Mouse (Mus musculus) kidney, adult 2 months (tissue): ENCODE data around the gene Bglap3. TPM values are rescaled to one million over a fixed set of nuclear protein-coding genes. Genes with fewer than 3 reads are reported as not detected.

ENCODE experiments used
- DNase-seq: peaks from one replicate; pipeline ENCODE4 v3.0.0; 2021
- H3K27ac ChIP-seq: fragments of 200-500 bp; 2 replicates; pipeline ENCODE4 v1.5.1; 2012; ENCODE audit warnings: low read depth, low read length, control low read depth, inconsistent platforms; ENCODE audit not compliant: insufficient read depth
- H3K27me3 ChIP-seq: fragments of 200-500 bp; replicated peaks from 2 replicates; pipeline ENCODE4 v1.6.1; 2012; ENCODE audit warnings: mild to moderate bottlenecking, moderate library complexity, low read length, inconsistent platforms; ENCODE audit not compliant: control insufficient read depth, insufficient read depth
- H3K36me3 ChIP-seq: fragments of 200-500 bp; 2 replicates; pipeline ENCODE4 v1.6.1; 2012; ENCODE audit warnings: mild to moderate bottlenecking, moderate library complexity, low read length, inconsistent platforms; ENCODE audit not compliant: control insufficient read depth, insufficient read depth
- H3K4me1 ChIP-seq: fragments of 200-500 bp; 2 replicates; pipeline ENCODE4 v1.6.1; 2011; ENCODE audit warnings: low read length; ENCODE audit not compliant: control insufficient read depth, insufficient read depth
- H3K4me3 ChIP-seq: fragments of 200-500 bp; 2 replicates; pipeline ENCODE4 v1.5.1; 2011; ENCODE audit warnings: mild to moderate bottlenecking, low read depth, low read length, control low read depth; ENCODE audit not compliant: insufficient read depth
- CTCF ChIP-seq: fragments of 200-500 bp; conservative IDR thresholded peaks from 2 replicates; pipeline ENCODE4 v1.5.1; 2011; ENCODE audit warnings: low read depth, mild to moderate bottlenecking, control low read depth, low read length, moderate library complexity, mixed read lengths; ENCODE audit not compliant: insufficient read depth, insufficient read length
- POLR2A ChIP-seq: fragments of 200-500 bp; IDR thresholded peaks from one replicate; pipeline ENCODE4 v1.6.1; 2011; ENCODE audit warnings: low read depth, low read length, control low read depth
- WGBS: fragments of 180-500 bp; shearing (Covaris S2); methylation state at CpG from one replicate; pipeline ENCODE4 v1.1.7; 2018; 5-methylcytosine and 5-hydroxymethylcytosine counted together
- polyA plus RNA-seq: library from polyadenylated mRNA; depleted of rRNA; stranded (reverse); fragments of >200 nt; gene quantifications from 2 replicates; pipeline ENCODE4 v1.2.3, GENCODE M21; 2012

The Bglap3 gene
- polyA plus RNA-seq, 1 experiment, result 3.2 TPM

- H3K27me3 ChIP-seq, result no peaks in the 10 kb centered on the region
- H3K4me3 ChIP-seq, result peak overlapping the region; percentile 33
- 20% methylated on average over 7 of the region's 7 CpGs for WGBS
- no peak for DNase-seq
- TF ChIP-seq CTCF (no peak), POLR2A (no peak)
- H3K4me1 ChIP-seq, result peaks cover 5% of the 10 kb centered on the region; the same call in 1 of the 2 replicates
- H3K36me3 ChIP-seq, result no peaks in the 10 kb centered on the region; the same call in 1 of the 2 replicates
- peak overlapping the region; percentile 88 for H3K27ac ChIP-seq
These were observed 38.1 kb upstream of the Bglap3 start for GRCm38 (mm10) chr3:88410645-88411031.

- TF ChIP-seq CTCF (0 out of 2 replicates have a peak, but pooled peaks have one; percentile 4), POLR2A (peak; percentile 86)
- DNase-seq, result peak; percentile 97
These were observed 37.5 kb upstream of the Bglap3 start, which contains the start of gene Pmf1 for GRCm38 (mm10) chr3:88409741-88410644. Gene Pmf1 (minus strand): TSS chr3:88410331.

DNA sequence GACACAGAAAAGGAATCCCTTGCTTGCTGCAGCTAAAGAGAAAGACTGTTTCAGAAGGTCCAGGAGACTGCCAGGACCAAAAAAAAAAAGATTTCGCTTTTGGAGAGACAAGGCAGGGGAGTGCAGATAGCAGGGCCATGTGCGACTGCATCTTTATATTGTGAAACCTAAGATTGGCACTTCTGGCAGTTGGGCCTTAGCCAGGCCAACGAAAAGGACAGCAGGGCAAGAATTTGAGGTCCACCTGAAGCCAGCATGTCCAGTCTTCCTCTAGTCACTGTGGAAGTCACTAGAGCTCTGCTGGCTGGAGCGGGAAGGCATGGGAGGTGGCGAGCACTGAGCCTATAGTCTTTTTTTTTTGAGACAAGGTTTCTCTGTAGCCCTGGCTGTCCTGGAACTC is 36.4 kb upstream of the Bglap3 start:
- H3K4me3 ChIP-seq, result no peak overlapping the region
- TF ChIP-seq POLR2A (no peak), CTCF (no peak)
- no peak overlapping the region for H3K27ac ChIP-seq
- WGBS, result 47% methylated on average over 5 of the region's 5 CpGs
- no peaks in the 10 kb centered on the region for H3K27me3 ChIP-seq
- peaks cover 5% of the 10 kb centered on the region; the same call in 1 of the 2 replicates for H3K4me1 ChIP-seq
- H3K36me3 ChIP-seq, result no peaks in the 10 kb centered on the region
- no peak for DNase-seq

More at GRCm38 (mm10) chr3:88409741-88410644, 37.5 kb upstream of the Bglap3 start, which contains the start of gene Pmf1:
- no peaks in the 10 kb centered on the region; the same call in 1 of the 2 replicates for H3K36me3 ChIP-seq
- WGBS, result under 1% methylated on average over 54 of the region's 54 CpGs
- peak within 1 kb of the TSS; percentile 88 for H3K4me3 ChIP-seq
- peak within 1 kb of the TSS; percentile 98 for H3K27ac ChIP-seq
- H3K4me1 ChIP-seq, result peaks cover 5% of the 10 kb centered on the region; the same call in 1 of the 2 replicates
- no peaks in the 10 kb centered on the region for H3K27me3 ChIP-seq

DNA sequence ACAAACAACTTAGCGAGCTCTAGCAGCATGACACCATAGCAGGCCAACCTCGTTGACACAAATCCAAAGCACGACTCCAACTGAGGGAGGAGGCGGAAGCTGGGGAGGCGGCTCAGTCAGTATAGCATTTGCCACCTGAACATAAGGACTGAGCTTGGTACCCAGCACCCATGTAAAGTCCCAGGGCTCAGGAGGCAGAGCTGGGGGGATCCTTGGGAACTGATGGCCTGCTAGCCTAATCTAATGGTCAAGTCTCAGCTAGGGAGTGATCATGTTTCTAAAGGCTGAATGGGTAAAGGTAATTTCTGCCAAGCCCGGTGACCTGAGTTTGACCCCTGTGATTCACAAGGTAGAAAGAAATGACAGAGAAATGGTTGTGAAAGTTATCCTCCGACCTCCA is 35.0 kb upstream of the Bglap3 start:
- 53% methylated on average over 7 of the region's 7 CpGs for WGBS
- Histone ChIP-seq H3K27ac (no peak overlapping the region), H3K36me3 (no peaks in the 10 kb centered on the region), H3K4me1 (peaks cover 5% of the 10 kb centered on the region; the same call in 1 of the 2 replicates), H3K27me3 (no peaks in the 10 kb centered on the region), H3K4me3 (no peak overlapping the region)
- DNase-seq, result no peak
- TF ChIP-seq POLR2A (no peak), CTCF (no peak)

- TF ChIP-seq CTCF (peak; percentile 96), POLR2A (no peak)
- H3K27ac ChIP-seq, result no peak overlapping the region
- no peaks in the 10 kb centered on the region for H3K27me3 ChIP-seq
- H3K36me3 ChIP-seq, result no peaks in the 10 kb centered on the region
- H3K4me1 ChIP-seq, result peaks cover 5% of the 10 kb centered on the region; the same call in 1 of the 2 replicates
- peak; percentile 78 for DNase-seq
- no peak overlapping the region for H3K4me3 ChIP-seq
- WGBS, result 1% methylated on average over 2 of the region's 2 CpGs
These were observed 34.5 kb upstream of the Bglap3 start for GRCm38 (mm10) chr3:88407090-88407489.

- Histone ChIP-seq H3K27ac (no peak overlapping the region), H3K27me3 (no peaks in the 10 kb centered on the region), H3K4me3 (no peak overlapping the region), H3K36me3 (no peaks in the 10 kb centered on the region), H3K4me1 (no peaks in the 10 kb centered on the region)
- no peak for DNase-seq
- WGBS, result 91% methylated on average over 10 of the region's 10 CpGs
- no peak for TF ChIP-seq POLR2A
- TF ChIP-seq CTCF, result no peak
These were observed 31.1 kb upstream of the Bglap3 start for GRCm38 (mm10) chr3:88403522-88404230.
